Mouse (Mus musculus) erythroblast, embryonic 14.5 days (primary cell): ENCODE measurements around the gene Ppcdc.

Experiments
- GATA1 ChIP-seq: IDR thresholded peaks from 2 replicates; pipeline ENCODE4 v1.6.1; 2012; ENCODE audit warnings: low read length, inconsistent platforms, mixed read lengths
- TAL1 ChIP-seq: IDR thresholded peaks from 3 replicates; pipeline ENCODE4 v1.6.1; 2012; ENCODE audit warnings: low read length, inconsistent platforms, mixed read lengths

- TF ChIP-seq GATA1 (no peak), TAL1 (no peak)
Measured at GRCm38 (mm10) chr9:57428391-57428790, 11.5 kb downstream of the Ppcdc start.
